Mouse (Mus musculus): ENCODE measurements around the gene Prkcd. TPM values are rescaled to one million over a fixed set of nuclear protein-coding genes. Genes with fewer than 3 reads are reported as not detected.

The Prkcd gene
- polyA plus RNA-seq, 1 experiment = 187 TPM

DNA sequence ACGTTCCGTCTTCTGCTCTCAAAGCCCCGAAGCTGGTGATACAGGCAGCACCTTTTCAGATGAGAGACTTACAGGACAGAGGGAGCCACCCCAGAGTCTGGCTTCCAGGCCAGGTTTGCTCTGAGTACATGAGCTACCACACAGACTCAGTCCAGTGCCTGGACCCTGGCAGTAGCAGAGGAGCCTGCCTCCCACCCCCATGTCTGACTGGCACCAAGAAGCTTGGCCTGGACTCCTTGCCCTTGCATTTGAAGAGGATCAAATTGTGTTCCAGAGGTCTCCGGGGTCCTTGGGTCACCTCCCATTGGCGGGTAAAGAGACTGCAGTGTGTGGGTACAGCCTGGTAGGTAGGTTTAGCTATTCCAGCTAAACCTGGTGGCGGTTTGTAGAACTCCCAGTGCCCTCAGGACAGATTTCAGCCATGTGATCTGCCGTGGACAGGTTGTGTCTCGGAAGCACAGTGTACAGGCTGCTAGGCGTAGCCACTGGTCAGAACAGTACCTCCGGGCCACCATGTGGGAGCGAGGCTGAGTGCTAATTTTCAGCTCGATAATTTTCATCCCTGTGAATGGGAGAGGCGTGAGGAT lies 65.1 kb downstream of the Prkcd start:
- no peak for DNase-seq (ENCODE audit: low read depth in 1 of 2, low spot score in 2 of 2)
- no peaks in the 10 kb centered on the region for H3K4me1 ChIP-seq (ENCODE audit: control insufficient read depth, insufficient read depth, insufficient read length)
- H3K36me3 ChIP-seq (ENCODE audit: control insufficient read depth, insufficient read depth, low read length) = peaks cover 48% of the 10 kb centered on the region
- no peak overlapping the region for H3K27ac ChIP-seq (ENCODE audit: insufficient read depth, low read length)
- H3K27me3 ChIP-seq (ENCODE audit: control insufficient read depth, insufficient read depth, low read length) = no peaks in the 10 kb centered on the region
- WGBS = 94% methylated on average over 13 of the region's 13 CpGs
- TF ChIP-seq POLR2A (IDR thresholded peaks at IDR 0.05; ENCODE audit: low read depth, low read length) (no peak), CTCF (IDR thresholded peaks at IDR 0.05; ENCODE audit: extremely low read depth, insufficient read depth, insufficient read length, insufficient replicate concordance) (no peak)
- H3K4me3 ChIP-seq (ENCODE audit: extremely low read depth, insufficient read depth, insufficient read length) = no peak overlapping the region

DNA sequence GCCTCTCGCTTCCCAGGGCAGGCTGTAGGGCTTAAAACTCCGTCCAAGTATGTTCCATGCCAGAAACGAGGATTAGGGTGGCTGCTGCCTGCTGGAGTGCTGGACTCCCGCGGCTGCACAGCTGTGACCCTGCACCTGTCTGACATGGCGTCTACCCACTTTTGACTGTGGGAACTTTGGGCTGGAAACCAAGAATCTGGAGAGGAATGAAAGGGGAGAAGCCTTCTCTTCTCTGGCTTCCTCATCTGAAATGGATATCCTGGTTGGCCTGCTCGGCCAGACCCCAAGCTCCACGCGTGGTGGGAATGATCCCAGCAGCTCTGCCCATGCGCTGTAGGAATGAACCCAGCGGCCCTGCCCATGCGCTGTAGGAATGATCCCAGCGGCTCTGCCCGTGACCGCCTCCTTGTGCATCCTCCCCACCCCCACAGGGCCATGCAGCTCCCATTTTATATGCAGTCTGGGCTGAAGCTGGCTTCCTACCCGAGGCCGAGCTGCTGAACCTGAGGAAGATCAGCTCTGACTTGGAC lies 66.6 kb downstream of the Prkcd start:
- TF ChIP-seq CTCF (IDR thresholded peaks at IDR 0.05; ENCODE audit: extremely low read depth, insufficient read depth, insufficient read length, insufficient replicate concordance) (no peak), POLR2A (IDR thresholded peaks at IDR 0.05; ENCODE audit: low read depth, low read length) (no peak)
- Histone ChIP-seq H3K36me3 (ENCODE audit: control insufficient read depth, insufficient read depth, low read length) (peaks cover 35% of the 10 kb centered on the region), H3K27ac (ENCODE audit: insufficient read depth, low read length) (no peak overlapping the region), H3K27me3 (ENCODE audit: control insufficient read depth, insufficient read depth, low read length) (no peaks in the 10 kb centered on the region), H3K4me3 (ENCODE audit: extremely low read depth, insufficient read depth, insufficient read length) (no peak overlapping the region), H3K4me1 (ENCODE audit: control insufficient read depth, insufficient read depth, insufficient read length) (no peaks in the 10 kb centered on the region)
- DNase-seq (ENCODE audit: low read depth in 1 of 2, low spot score in 2 of 2) = no peak
- 92% methylated on average over 17 of the region's 17 CpGs for WGBS

DNA sequence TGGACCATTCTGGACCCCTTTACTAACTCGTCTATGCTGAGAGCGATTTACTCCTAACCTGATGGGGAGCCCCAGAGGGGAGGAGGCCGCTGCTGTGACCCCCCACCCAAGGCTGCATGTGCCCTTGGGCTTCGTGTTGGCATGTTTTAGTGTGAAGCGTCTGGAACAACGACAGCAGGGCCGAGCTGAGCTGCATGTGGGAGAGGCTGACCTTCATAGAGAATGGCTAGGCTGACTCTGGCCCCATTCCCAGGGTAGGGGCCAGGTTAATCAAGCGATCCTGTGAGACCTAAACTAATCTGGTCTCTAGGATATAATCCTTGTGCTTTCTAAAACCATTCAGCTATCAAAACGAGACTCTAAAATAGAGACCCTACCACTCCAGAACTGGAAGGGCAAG lies 68.3 kb downstream of the Prkcd start:
- Histone ChIP-seq H3K36me3 (ENCODE audit: control insufficient read depth, insufficient read depth, low read length) (peaks cover 31% of the 10 kb centered on the region), H3K27me3 (ENCODE audit: control insufficient read depth, insufficient read depth, low read length) (no peaks in the 10 kb centered on the region), H3K4me3 (ENCODE audit: extremely low read depth, insufficient read depth, insufficient read length) (no peak overlapping the region), H3K4me1 (ENCODE audit: control insufficient read depth, insufficient read depth, insufficient read length) (no peaks in the 10 kb centered on the region), H3K27ac (ENCODE audit: insufficient read depth, low read length) (no peak overlapping the region)
- no peak for TF ChIP-seq POLR2A (IDR thresholded peaks at IDR 0.05; ENCODE audit: low read depth, low read length)
- TF ChIP-seq CTCF (IDR thresholded peaks at IDR 0.05; ENCODE audit: extremely low read depth, insufficient read depth, insufficient read length, insufficient replicate concordance) = no peak
- DNase-seq (ENCODE audit: low read depth in 1 of 2, low spot score in 2 of 2) = no peak
- 93% methylated on average over 9 of the region's 9 CpGs for WGBS

DNA sequence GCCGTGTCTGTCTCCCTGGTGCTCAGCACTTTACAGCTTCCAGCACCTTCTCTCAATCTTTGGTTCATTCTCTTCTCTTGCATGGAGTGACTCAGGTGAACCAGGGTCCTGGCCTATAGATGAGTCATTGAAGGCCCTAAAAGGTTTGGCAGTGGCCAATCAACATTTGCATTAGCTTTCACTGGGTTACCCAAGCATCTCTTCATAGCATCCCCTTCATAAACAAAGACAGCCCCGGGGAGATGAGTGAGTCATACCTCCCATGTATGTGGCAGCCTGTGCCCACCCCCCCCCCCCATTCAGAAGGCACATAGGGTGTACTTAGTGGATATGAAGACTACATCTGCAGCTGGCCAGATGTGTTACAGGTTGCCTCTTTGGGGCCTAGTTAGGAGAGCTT lies 69.4 kb downstream of the Prkcd start:
- Histone ChIP-seq H3K4me3 (ENCODE audit: extremely low read depth, insufficient read depth, insufficient read length) (no peak overlapping the region), H3K36me3 (ENCODE audit: control insufficient read depth, insufficient read depth, low read length) (peaks cover 31% of the 10 kb centered on the region), H3K4me1 (ENCODE audit: control insufficient read depth, insufficient read depth, insufficient read length) (no peaks in the 10 kb centered on the region), H3K27ac (ENCODE audit: insufficient read depth, low read length) (no peak overlapping the region), H3K27me3 (ENCODE audit: control insufficient read depth, insufficient read depth, low read length) (no peaks in the 10 kb centered on the region)
- no peak for TF ChIP-seq POLR2A (IDR thresholded peaks at IDR 0.05; ENCODE audit: low read depth, low read length)
- no peak for TF ChIP-seq CTCF (IDR thresholded peaks at IDR 0.05; ENCODE audit: extremely low read depth, insufficient read depth, insufficient read length, insufficient replicate concordance)
- no peak for DNase-seq (ENCODE audit: low read depth in 1 of 2, low spot score in 2 of 2)
- WGBS = 57% methylated on average over 2 of the region's 2 CpGs

DNA sequence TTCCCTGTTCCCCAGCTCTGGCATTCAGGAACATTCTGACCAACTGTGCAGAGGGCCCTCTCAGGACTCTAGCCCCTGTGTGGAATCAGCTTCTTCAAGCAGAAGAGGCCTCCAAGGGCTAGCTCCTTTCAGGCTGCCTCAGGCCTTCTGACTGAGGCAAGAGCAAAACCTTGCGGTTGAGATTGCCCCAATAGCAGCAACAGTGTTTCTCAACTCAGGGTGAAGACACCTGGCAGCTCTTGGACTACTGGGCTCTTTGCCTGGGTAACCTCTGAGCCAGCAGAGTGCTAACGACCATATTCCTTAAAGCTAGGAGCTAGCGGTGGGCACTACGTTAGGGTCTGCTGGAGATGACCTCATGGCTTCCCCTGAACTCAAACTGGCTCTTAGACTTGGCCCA lies 72.8 kb downstream of the Prkcd start:
- no peak overlapping the region for H3K4me3 ChIP-seq (ENCODE audit: extremely low read depth, insufficient read depth, insufficient read length)
- TF ChIP-seq CTCF (IDR thresholded peaks at IDR 0.05; ENCODE audit: extremely low read depth, insufficient read depth, insufficient read length, insufficient replicate concordance) (no peak), POLR2A (IDR thresholded peaks at IDR 0.05; ENCODE audit: low read depth, low read length) (no peak)
- no peak for DNase-seq (ENCODE audit: low read depth in 1 of 2, low spot score in 2 of 2)
- H3K27me3 ChIP-seq (ENCODE audit: control insufficient read depth, insufficient read depth, low read length) = no peaks in the 10 kb centered on the region
- no peak overlapping the region for H3K27ac ChIP-seq (ENCODE audit: insufficient read depth, low read length)
- WGBS = 82% methylated on average over 4 of the region's 4 CpGs
- H3K4me1 ChIP-seq (ENCODE audit: control insufficient read depth, insufficient read depth, insufficient read length) = peaks cover 14% of the 10 kb centered on the region; the same call in 1 of the 2 replicates
- peaks cover 4% of the 10 kb centered on the region; the same call in 1 of the 2 replicates for H3K36me3 ChIP-seq (ENCODE audit: control insufficient read depth, insufficient read depth, low read length)

DNA sequence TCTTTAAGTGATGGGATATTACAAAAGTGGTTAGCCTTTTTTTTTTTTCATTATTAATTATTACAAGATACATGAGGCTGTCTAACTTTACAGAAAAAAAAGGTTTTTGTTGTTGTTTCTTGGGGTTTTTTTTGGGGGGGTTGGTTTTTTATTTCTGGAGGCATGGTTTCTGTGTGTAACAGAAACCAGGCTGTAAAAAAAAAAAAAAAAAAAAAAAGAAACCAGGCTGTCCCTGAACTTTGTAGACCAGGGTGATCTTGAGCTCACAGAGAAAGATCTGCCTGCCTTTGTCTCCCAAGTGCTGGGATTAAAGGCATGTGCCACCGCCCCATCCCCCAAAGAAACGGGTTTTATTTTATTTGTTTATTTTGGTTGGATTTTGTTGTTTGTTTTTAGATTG lies 74.0 kb downstream of the Prkcd start:
- Histone ChIP-seq H3K36me3 (ENCODE audit: control insufficient read depth, insufficient read depth, low read length) (peaks cover 3% of the 10 kb centered on the region; the same call in 1 of the 2 replicates), H3K4me3 (ENCODE audit: extremely low read depth, insufficient read depth, insufficient read length) (no peak overlapping the region), H3K27ac (ENCODE audit: insufficient read depth, low read length) (no peak overlapping the region), H3K4me1 (ENCODE audit: control insufficient read depth, insufficient read depth, insufficient read length) (peaks cover 17% of the 10 kb centered on the region; the same call in 1 of the 2 replicates), H3K27me3 (ENCODE audit: control insufficient read depth, insufficient read depth, low read length) (no peaks in the 10 kb centered on the region)
- WGBS = 82% methylated on average over 2 of the region's 2 CpGs
- no peak for TF ChIP-seq POLR2A (IDR thresholded peaks at IDR 0.05; ENCODE audit: low read depth, low read length)
- no peak for TF ChIP-seq CTCF (IDR thresholded peaks at IDR 0.05; ENCODE audit: extremely low read depth, insufficient read depth, insufficient read length, insufficient replicate concordance)
- DNase-seq (ENCODE audit: low read depth in 1 of 2, low spot score in 2 of 2) = no peak

DNA sequence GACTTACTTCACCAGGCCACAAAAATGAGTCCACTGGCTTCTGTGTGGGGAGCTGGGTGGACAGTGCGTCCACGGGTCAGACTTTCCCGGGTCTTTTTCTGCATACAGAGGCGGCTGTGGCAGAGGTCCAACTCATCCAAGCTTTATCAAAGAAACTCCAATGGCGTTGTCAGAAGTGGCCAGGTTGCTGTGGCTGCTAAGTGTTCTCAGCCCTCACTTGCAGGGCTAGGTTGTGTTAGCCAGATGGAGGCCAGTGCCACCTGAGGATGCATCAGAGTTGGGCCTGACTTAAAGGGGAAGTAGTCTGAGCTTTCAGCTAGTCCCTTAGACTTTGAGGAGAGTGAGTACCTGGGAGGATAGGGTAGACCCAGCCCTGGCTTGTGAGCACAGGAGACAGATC lies 74.5 kb downstream of the Prkcd start:
- DNase-seq (ENCODE audit: low read depth in 1 of 2, low spot score in 2 of 2) = no peak
- no peak overlapping the region for H3K27ac ChIP-seq (ENCODE audit: insufficient read depth, low read length)
- peaks cover 17% of the 10 kb centered on the region; the same call in 1 of the 2 replicates for H3K4me1 ChIP-seq (ENCODE audit: control insufficient read depth, insufficient read depth, insufficient read length)
- WGBS = 76% methylated on average over 5 of the region's 5 CpGs
- no peaks in the 10 kb centered on the region for H3K27me3 ChIP-seq (ENCODE audit: control insufficient read depth, insufficient read depth, low read length)
- no peak for TF ChIP-seq POLR2A (IDR thresholded peaks at IDR 0.05; ENCODE audit: low read depth, low read length)
- no peak for TF ChIP-seq CTCF (IDR thresholded peaks at IDR 0.05; ENCODE audit: extremely low read depth, insufficient read depth, insufficient read length, insufficient replicate concordance)
- no peak overlapping the region for H3K4me3 ChIP-seq (ENCODE audit: extremely low read depth, insufficient read depth, insufficient read length)
- H3K36me3 ChIP-seq (ENCODE audit: control insufficient read depth, insufficient read depth, low read length) = peaks cover 3% of the 10 kb centered on the region; the same call in 1 of the 2 replicates

All from spleen, adult 2 months (tissue).